Mouse (Mus musculus) liver, embryonic 14.5 days (tissue): Measurements from ENCODE around the gene Frat1.

Experiments used
- CTCF ChIP-seq: IDR thresholded peaks from 2 replicates; pipeline ENCODE4 v1.5.1; 2016; ENCODE audit warnings: antibody characterized with exemption, low read depth, control low read depth
- EP300 ChIP-seq: IDR thresholded peaks from 2 replicates; pipeline ENCODE4 v1.6.1; 2016; ENCODE audit warnings: antibody characterized with exemption, low read depth

GRCm38 (mm10) chr19:41835407-41835806 is 5.6 kb downstream of the Frat1 start:
- TF ChIP-seq CTCF (no peak), EP300 (no peak)
